Mouse (Mus musculus) MEL (cell line): ENCODE results near the gene Lcn12. TPM values are rescaled to one million over a fixed set of nuclear protein-coding genes. Genes with fewer than 3 reads are reported as not detected.
A peak's percentile ranks its signal among the peaks of the same experiment; 100 is the strongest.

Experiments used
- DNase-seq: peaks from one replicate; pipeline ENCODE4 v3.0.0; 2011; ENCODE audit warnings: low read depth, low spot score
- H3K27ac ChIP-seq: 2 replicates; pipeline ENCODE4 v1.5.1; 2012; ENCODE audit warnings: low read depth, mild to moderate bottlenecking, control low read depth, low read length, moderate library complexity; ENCODE audit not compliant: control insufficient read depth
- H3K27me3 ChIP-seq, 2 experiments: fragments of 150-350 bp in 1 of 2; sonication (generic) in 1 of 2; 2 replicates each; pipeline ENCODE4 v1.6.1; 2012; ENCODE audit warnings: low read length in 2 of 2, mild to moderate bottlenecking in 2 of 2, improper control_type of control experiment in 1 of 2, moderate library complexity in 1 of 2; ENCODE audit not compliant: insufficient read depth in 2 of 2, control insufficient read depth in 1 of 2
- H3K36me3 ChIP-seq, 2 experiments: 2 replicates each; pipeline ENCODE4 v1.6.1; 2012 to 2014; ENCODE audit warnings: low read length in 2 of 2, improper control_type of control experiment in 1 of 2, inconsistent platforms in 1 of 2, mild to moderate bottlenecking in 1 of 2; ENCODE audit not compliant: insufficient read depth in 2 of 2, control insufficient read depth in 1 of 2
- H3K4me1 ChIP-seq, 2 experiments: fragments of 150-350 bp in 1 of 2; sonication (generic) in 1 of 2; 2 replicates each; pipeline ENCODE4 v1.6.1; 2012; ENCODE audit warnings: low read length in 2 of 2, improper control_type of control experiment in 1 of 2, mild to moderate bottlenecking in 1 of 2; ENCODE audit not compliant: insufficient read depth in 2 of 2, control insufficient read depth in 1 of 2
- H3K4me3 ChIP-seq, 2 experiments: fragments of 150-350 bp in 1 of 2; sonication (generic) in 1 of 2; 2 replicates each; pipeline ENCODE4 v1.5.1; 2012; ENCODE audit warnings: low read depth in 2 of 2, low read length in 2 of 2, mild to moderate bottlenecking in 2 of 2, moderate library complexity in 2 of 2, control low read depth in 1 of 2, improper control_type of control experiment in 1 of 2; ENCODE audit not compliant: control insufficient read depth in 1 of 2, insufficient read depth in 1 of 2
- H3K79me2 ChIP-seq: 2 replicates; pipeline ENCODE4 v1.6.1; 2012; ENCODE audit warnings: mild to moderate bottlenecking, low read length, moderate library complexity; ENCODE audit not compliant: control insufficient read depth, poor library complexity, insufficient read depth
- H3K9ac ChIP-seq: 2 replicates; pipeline ENCODE4 v1.6.1; 2012; ENCODE audit warnings: low read depth, mild to moderate bottlenecking, control low read depth, low read length, moderate library complexity; ENCODE audit not compliant: control insufficient read depth, poor library complexity, severe bottlenecking
- H3K9me3 ChIP-seq: fragments of 150-350 bp; sonication (generic); replicated peaks from 2 replicates; pipeline ENCODE4 v1.6.1; 2012; ENCODE audit warnings: mild to moderate bottlenecking, low read length, improper control_type of control experiment, moderate library complexity; ENCODE audit not compliant: insufficient read depth
- BHLHE40 ChIP-seq: IDR thresholded peaks from 2 replicates; pipeline ENCODE4 v1.6.1; 2012; ENCODE audit warnings: low read depth, mild to moderate bottlenecking, inconsistent platforms, low read length, improper control_type of control experiment, borderline replicate concordance
- CHD1 ChIP-seq: IDR thresholded peaks from 2 replicates; pipeline ENCODE4 v1.6.1; 2012; ENCODE audit warnings: low read depth, mild to moderate bottlenecking, inconsistent platforms, low read length, improper control_type of control experiment
- CHD2 ChIP-seq: IDR thresholded peaks from 2 replicates; pipeline ENCODE4 v1.6.1; 2011; ENCODE audit warnings: low read length, improper control_type of control experiment
- CTCF ChIP-seq, 3 experiments: IDR thresholded peaks in 2 of 3; conservative IDR thresholded peaks in 1 of 3; 2 replicates each; pipeline ENCODE4 v1.5.1; 2011 to 2012; ENCODE audit warnings: low read length in 3 of 3, low read depth in 2 of 3, mild to moderate bottlenecking in 2 of 3, improper control_type of control experiment in 1 of 3, inconsistent platforms in 1 of 3, mixed read lengths in 1 of 3, moderate library complexity in 1 of 3; ENCODE audit not compliant: control insufficient read depth in 1 of 3, insufficient read depth in 1 of 3, poor library complexity in 1 of 3, severe bottlenecking in 1 of 3
- E2F4 ChIP-seq: IDR thresholded peaks from 2 replicates; pipeline ENCODE4 v1.6.1; 2011; ENCODE audit warnings: low read depth, low read length, improper control_type of control experiment, borderline replicate concordance
- ELF1 ChIP-seq: IDR thresholded peaks from 2 replicates; pipeline ENCODE4 v1.6.1; 2014; ENCODE audit warnings: low read depth, mild to moderate bottlenecking, inconsistent platforms, low read length, improper control_type of control experiment, moderate library complexity
- EP300 ChIP-seq, 2 experiments: IDR thresholded peaks; 2 replicates each; pipeline ENCODE4 v1.6.1; 2011; ENCODE audit warnings: improper control_type of control experiment in 2 of 2, low read length in 2 of 2, low read depth in 1 of 2, mild to moderate bottlenecking in 1 of 2
- ETS1 ChIP-seq: IDR thresholded peaks from 2 replicates; pipeline ENCODE4 v1.6.1; 2012; ENCODE audit warnings: low read depth, mild to moderate bottlenecking, inconsistent platforms, low read length, improper control_type of control experiment, moderate library complexity
- GABPA ChIP-seq: IDR thresholded peaks from 2 replicates; pipeline ENCODE4 v1.6.1; 2012; ENCODE audit warnings: low read depth, mild to moderate bottlenecking, inconsistent platforms, low read length, improper control_type of control experiment, moderate library complexity
- GATA1 ChIP-seq: IDR thresholded peaks from 2 replicates; pipeline ENCODE4 v1.6.1; 2011; ENCODE audit warnings: low read depth, low read length, improper control_type of control experiment
- HCFC1 ChIP-seq: IDR thresholded peaks from 2 replicates; pipeline ENCODE4 v1.6.1; 2012; ENCODE audit warnings: low read depth, mild to moderate bottlenecking, inconsistent platforms, low read length, improper control_type of control experiment, moderate library complexity
- KAT2A ChIP-seq: conservative IDR thresholded peaks from 2 replicates; pipeline ENCODE4 v1.6.1; 2012; ENCODE audit warnings: low read depth, low read length, improper control_type of control experiment, inconsistent platforms
- MAFK ChIP-seq: IDR thresholded peaks from 2 replicates; pipeline ENCODE4 v1.6.1; 2011; ENCODE audit warnings: low read depth, mild to moderate bottlenecking, low read length, improper control_type of control experiment, borderline replicate concordance
- MAX ChIP-seq: IDR thresholded peaks from 2 replicates; pipeline ENCODE4 v1.6.1; 2011; ENCODE audit warnings: low read length, improper control_type of control experiment
- MAZ ChIP-seq: IDR thresholded peaks from 2 replicates; pipeline ENCODE4 v1.6.1; 2012; ENCODE audit warnings: low read depth, mild to moderate bottlenecking, inconsistent platforms, low read length, improper control_type of control experiment
- MYB ChIP-seq: IDR thresholded peaks from 2 replicates; pipeline ENCODE4 v1.6.1; 2011; ENCODE audit warnings: mild to moderate bottlenecking, low read depth, low read length, improper control_type of control experiment
- MYC ChIP-seq: IDR thresholded peaks from 2 replicates; pipeline ENCODE4 v1.6.1; 2011; ENCODE audit warnings: low read depth, mild to moderate bottlenecking, low read length, improper control_type of control experiment, moderate library complexity
- NELFE ChIP-seq: IDR thresholded peaks from 2 replicates; pipeline ENCODE4 v1.6.1; 2011; ENCODE audit warnings: low read depth, low read length, improper control_type of control experiment
- NRF1 ChIP-seq: IDR thresholded peaks from 2 replicates; pipeline ENCODE4 v1.6.1; 2014; ENCODE audit warnings: low read depth, mild to moderate bottlenecking, inconsistent platforms, low read length, improper control_type of control experiment, moderate library complexity; ENCODE audit not compliant: poor library complexity, insufficient read depth, severe bottlenecking
- POLR2A ChIP-seq, 2 experiments: IDR thresholded peaks; 2 replicates each; pipeline ENCODE4 v1.6.1; 2011 to 2012; ENCODE audit warnings: low read length in 2 of 2, mild to moderate bottlenecking in 2 of 2, control low read depth in 1 of 2, improper control_type of control experiment in 1 of 2, low read depth in 1 of 2, moderate library complexity in 1 of 2; ENCODE audit not compliant: control insufficient read depth in 1 of 2, insufficient read depth in 1 of 2, poor library complexity in 1 of 2
- POLR2AphosphoS2 ChIP-seq: IDR thresholded peaks from 2 replicates; pipeline ENCODE4 v1.6.1; 2011; ENCODE audit warnings: low read length, improper control_type of control experiment
- POLR2AphosphoS5 ChIP-seq: IDR thresholded peaks from 2 replicates; pipeline ENCODE4 v1.6.1; 2012; ENCODE audit warnings: low read depth, borderline replicate concordance, mild to moderate bottlenecking, inconsistent platforms, low read length, moderate library complexity, mixed read lengths
- RAD21 ChIP-seq: IDR thresholded peaks from 2 replicates; pipeline ENCODE4 v1.6.1; 2011; ENCODE audit warnings: mild to moderate bottlenecking, low read depth, low read length, improper control_type of control experiment
- RCOR1 ChIP-seq: IDR thresholded peaks from 2 replicates; pipeline ENCODE4 v1.6.1; 2012; ENCODE audit warnings: low read depth, mild to moderate bottlenecking, inconsistent platforms, low read length, improper control_type of control experiment
- SMC3 ChIP-seq: IDR thresholded peaks from 2 replicates; pipeline ENCODE4 v1.6.1; 2011; ENCODE audit warnings: low read depth, low read length, improper control_type of control experiment
- TAL1 ChIP-seq: IDR thresholded peaks from 2 replicates; pipeline ENCODE4 v1.6.1; 2012; ENCODE audit warnings: mild to moderate bottlenecking, inconsistent platforms, low read length, moderate library complexity, mixed read lengths
- TBP ChIP-seq: IDR thresholded peaks from 2 replicates; pipeline ENCODE4 v1.8.0; 2011; ENCODE audit warnings: low read depth, low read length, improper control_type of control experiment
- TCF12 ChIP-seq: IDR thresholded peaks from 2 replicates; pipeline ENCODE4 v1.6.1; 2014; ENCODE audit warnings: low read depth, mild to moderate bottlenecking, inconsistent platforms, low read length, improper control_type of control experiment, moderate library complexity
- UBTF ChIP-seq: IDR thresholded peaks from 2 replicates; pipeline ENCODE4 v1.6.1; 2012; ENCODE audit warnings: low read depth, mild to moderate bottlenecking, inconsistent platforms, low read length, improper control_type of control experiment, moderate library complexity, borderline replicate concordance; ENCODE audit not compliant: insufficient read depth
- USF1 ChIP-seq: IDR thresholded peaks from 2 replicates; pipeline ENCODE4 v1.6.1; 2014; ENCODE audit warnings: low read depth, mild to moderate bottlenecking, inconsistent platforms, low read length, improper control_type of control experiment, moderate library complexity
- USF2 ChIP-seq, 2 experiments: IDR thresholded peaks; 2 replicates each; pipeline ENCODE4 v1.6.1; 2011 to 2012; ENCODE audit warnings: improper control_type of control experiment in 2 of 2, low read length in 2 of 2, borderline replicate concordance in 1 of 2, inconsistent platforms in 1 of 2, low read depth in 1 of 2, mild to moderate bottlenecking in 1 of 2; ENCODE audit not compliant: insufficient read depth in 1 of 2
- ZC3H11A ChIP-seq: IDR thresholded peaks from 2 replicates; pipeline ENCODE4 v1.6.1; 2012; ENCODE audit warnings: low read depth, mild to moderate bottlenecking, inconsistent platforms, low read length, improper control_type of control experiment
- ZKSCAN1 ChIP-seq: IDR thresholded peaks from 2 replicates; pipeline ENCODE4 v1.6.1; 2012; ENCODE audit warnings: low read depth, mild to moderate bottlenecking, inconsistent platforms, low read length, improper control_type of control experiment, moderate library complexity
- ZMIZ1 ChIP-seq: IDR thresholded peaks from 2 replicates; pipeline ENCODE4 v1.6.1; 2012; ENCODE audit warnings: low read depth, mild to moderate bottlenecking, inconsistent platforms, low read length, improper control_type of control experiment, moderate library complexity
- ZNF384 ChIP-seq: IDR thresholded peaks from 2 replicates; pipeline ENCODE4 v1.6.1; 2012; ENCODE audit warnings: low read depth, mild to moderate bottlenecking, inconsistent platforms, low read length, improper control_type of control experiment
- polyA plus RNA-seq, 2 experiments: library from polyadenylated mRNA; stranded (reverse) in 1 of 2; unstranded in 1 of 2; fragments of >175 nt in 1 of 2; fragments of >200 nt in 1 of 2; gene quantifications; 2 replicates each; pipeline versions ENCODE4 v1.2.1 to v1.2.4; 2012; ENCODE audit warnings: low replicate concordance in 2 of 2, low read depth in 1 of 2; ENCODE audit not compliant: insufficient read length in 2 of 2, insufficient read depth in 1 of 2, missing spikeins in 1 of 2
- total RNA-seq: library from RNA; depleted of rRNA; stranded (reverse); fragments of 300-350 nt; gene quantifications from 2 replicates; pipeline ENCODE4 v1.2.3, GENCODE M21; 2012

The Lcn12 gene
- total and polyA plus RNA-seq, 3 experiments = not detected

GRCm38 (mm10) chr2:25500576-25501405 is 7.1 kb upstream of the Lcn12 start, which contains the start of gene Fbxw5:
TSS of gene Fbxw5 (plus strand) at chr2:25500750.
- peaks cover 9% of the 10 kb centered on the region for H3K79me2 ChIP-seq
- H3K4me1 ChIP-seq = peaks cover 10 to 36% of the 10 kb centered on the region in 2 experiments
- no peaks in the 10 kb centered on the region for H3K27me3 ChIP-seq
- peak within 1 kb of the TSS; percentile 93 to 96 for H3K4me3 ChIP-seq
- H3K36me3 ChIP-seq = peaks cover 0 to 29% of the 10 kb centered on the region in 2 experiments; a peak in 2 of 4 replicates
- no peaks in the 10 kb centered on the region for H3K9me3 ChIP-seq
- H3K27ac ChIP-seq = peak within 1 kb of the TSS; percentile 65
- peak; percentile 95 for DNase-seq
- peak within 1 kb of the TSS; percentile 97 for H3K9ac ChIP-seq
- peak; percentile 73 to 94; a peak in 2 of 4 replicates for TF ChIP-seq POLR2A (IDR thresholded peaks at IDR 0.05; ENCODE audit: control insufficient read depth in 1 of 2, insufficient read depth in 1 of 2, low read depth in 1 of 2, low read length in 2 of 2, poor library complexity in 1 of 2)
- peak; percentile 36; the same call in 1 of the 2 replicates for TF ChIP-seq ETS1
- TF ChIP-seq MYB = no peak
- TF ChIP-seq E2F4 = no peak
- no peak for TF ChIP-seq GABPA
- TF ChIP-seq MAX = no peak
- TF ChIP-seq TBP = peak; percentile 65
- TF ChIP-seq USF2 (IDR thresholded peaks at IDR 0.05; ENCODE audit: borderline replicate concordance in 1 of 2, insufficient read depth in 1 of 2, low read depth in 1 of 2, low read length in 2 of 2) = no peak
- TF ChIP-seq POLR2AphosphoS5 = 0 out of 2 replicates have a peak, but pooled peaks have one; percentile 15
- peak; percentile 98 for TF ChIP-seq MAZ
- TF ChIP-seq SMC3 = no peak
- no peak for TF ChIP-seq ZNF384
- TF ChIP-seq MYC = no peak; the same call in 1 of the 2 replicates
- TF ChIP-seq MAFK = no peak
- TF ChIP-seq GATA1 = no peak
- peak; percentile 94 for TF ChIP-seq NELFE
- TF ChIP-seq RCOR1 = no peak
- peak in 1 of 2 experiments; percentile 20; a peak in 1 of 4 replicates for TF ChIP-seq EP300 (IDR thresholded peaks at IDR 0.05; ENCODE audit: low read depth in 1 of 2, low read length in 2 of 2)
- TF ChIP-seq UBTF = no peak
- TF ChIP-seq RAD21 = no peak
- peak; percentile 86 for TF ChIP-seq ELF1
- TF ChIP-seq ZMIZ1 = 0 out of 2 replicates have a peak, but pooled peaks have one; percentile 3
- TF ChIP-seq TCF12 = peak; percentile 61
- peak; percentile 85 for TF ChIP-seq NRF1
- peak; percentile 52; the same call in 1 of the 2 replicates for TF ChIP-seq POLR2AphosphoS2
- TF ChIP-seq CHD2 = no peak
- TF ChIP-seq TAL1 = no peak
- TF ChIP-seq ZKSCAN1 = no peak
- no peak for TF ChIP-seq CTCF (IDR thresholded peaks at IDR 0.05 in 2 of 3, conservative IDR thresholded peaks at IDR 0.05 in 1 of 3; ENCODE audit: control insufficient read depth in 1 of 3, insufficient read depth in 1 of 3, low read depth in 2 of 3, low read length in 3 of 3, poor library complexity in 1 of 3, severe bottlenecking in 1 of 3)
- no peak for TF ChIP-seq ZC3H11A
- TF ChIP-seq CHD1 = no peak
- TF ChIP-seq KAT2A = no peak; the same call in 1 of the 2 replicates
- 0 out of 2 replicates have a peak, but pooled peaks have one; percentile 7 for TF ChIP-seq USF1
- peak; percentile 93 for TF ChIP-seq HCFC1
- TF ChIP-seq BHLHE40 = no peak
